Mouse (Mus musculus) heart, postnatal 14 days (tissue): ENCODE measurements around the gene Gm10424. TPM values are rescaled to one million over a fixed set of nuclear protein-coding genes. Genes with fewer than 3 reads are reported as not detected.
"Not testable (repeated sequence)": the region's sequence is repeated elsewhere in the genome, so short reads cannot be mapped to it uniquely, and the experiment has no call there.

Experiments
- DNase-seq, 2 experiments: peaks; one replicate each; pipeline ENCODE4 v3.0.0; 2021 to 2022
- intact Hi-C: fragments of 180-260 bp; cut with DNase I; formaldehyde crosslinking; loops from one replicate; pipeline ENCODE4 v1.15.1; 2025
- long read RNA-seq, 2 experiments: library from polyadenylated mRNA; stranded (forward); transcript quantifications; one replicate each; pipeline ENCODE4 v2.0.0; 2021
- total RNA-seq, 2 experiments: library from RNA; stranded (reverse); gene quantifications; 2 replicates each; pipeline ENCODE4 v1.2.3; 2021

Gm10424 gene
- not detected for total RNA-seq
- long read RNA-seq, experiment 1, result 0 reads
- long read RNA-seq, experiment 2, result 0 reads

- intact Hi-C loops, DNase-seq: not testable (repeated sequence)
Measured at GRCm38 (mm10) chr5:95272668-95273067, at the start of gene Gm10424. Gene Gm10424 (minus strand): TSS chr5:95272768.

- intact Hi-C loops, DNase-seq: not testable (repeated sequence)
Measured at GRCm38 (mm10) chr5:95305611-95306010, 33.0 kb upstream of the Gm10424 start, which contains the start of gene Gm3259. Gene Gm3259 (plus strand): TSS chr5:95305911.

Other genes starting within 250 kb of the Gm10424 start
- gene Gm7942, start 165.8 kb downstream of the Gm10424 start, total RNA-seq, result not detected
- gene Gm16513, start 90.1 kb downstream of the Gm10424 start, total RNA-seq, result not detected
- gene Gm3259, start 33.1 kb upstream of the Gm10424 start, total RNA-seq, result not detected
- not detected for gene D5Ertd577e, start 184.0 kb upstream of the Gm10424 start, total RNA-seq
- not detected for gene Gm3286, start 238.0 kb upstream of the Gm10424 start, total RNA-seq